Comparison of ENCODE assay signal across 41 mouse cellular contexts in genomic region chr1:89977261-89977660, GRCm38 (mm10). TPM values are rescaled to one million over a fixed set of nuclear protein-coding genes. Genes with fewer than 3 reads are reported as not detected.
"Had no signal": no experiment of that assay in that cellular context is flagged by ENCODE, and none has a peak within 500 bp of the region (broad histone marks: within the 10 kb centered on the region; RNA-seq: fewer than 3 reads in every experiment).

No protein-coding gene starts in this region.

- H3K9ac ChIP-seq: heart, embryonic 12.5 days; heart, embryonic 13.5 days; heart, embryonic 15.5 days; hindbrain, embryonic 12.5 days; hindbrain, embryonic 13.5 days; hindbrain, embryonic 14.5 days; hindbrain, embryonic 15.5 days; intestine, embryonic 15.5 days; kidney, embryonic 15.5 days had no signal

- H3K4me3 ChIP-seq: heart, embryonic 12.5 days; heart, embryonic 13.5 days; heart, embryonic 15.5 days; hindbrain, embryonic 10.5 days; hindbrain, embryonic 12.5 days; hindbrain, embryonic 13.5 days; hindbrain, embryonic 15.5 days; intestine, embryonic 15.5 days; kidney, embryonic 15.5 days; layer of hippocampus, adult 2 months; left cerebral cortex, adult 2 months had no signal

- H3K4me2 ChIP-seq: heart, embryonic 12.5 days; heart, embryonic 13.5 days; heart, embryonic 15.5 days; hindbrain, embryonic 12.5 days; hindbrain, embryonic 13.5 days; hindbrain, embryonic 14.5 days; hindbrain, embryonic 15.5 days; intestine, embryonic 15.5 days; kidney, embryonic 15.5 days had no signal

- H3K9me3 ChIP-seq: heart, embryonic 12.5 days; heart, embryonic 13.5 days; heart, embryonic 15.5 days; hindbrain, embryonic 10.5 days; hindbrain, embryonic 12.5 days; hindbrain, embryonic 13.5 days; hindbrain, embryonic 15.5 days; intestine, embryonic 15.5 days; kidney, embryonic 15.5 days had no signal

- H3K36me3 ChIP-seq: heart, embryonic 12.5 days; heart, embryonic 13.5 days; heart, embryonic 15.5 days; hindbrain, embryonic 10.5 days; hindbrain, embryonic 12.5 days; hindbrain, embryonic 13.5 days; hindbrain, embryonic 15.5 days; intestine, embryonic 15.5 days; kidney, embryonic 15.5 days had no signal

- ATAC-seq: hindbrain, embryonic 16.5 days; hindbrain, postnatal 0 days; inflammation-experienced regulatory T-cells, adult 6 months; intestine, embryonic 15.5 days; intestine, embryonic 16.5 days; intestine, postnatal 0 days had no signal

- H3K4me1 ChIP-seq: heart, embryonic 12.5 days; heart, embryonic 15.5 days; hindbrain, embryonic 12.5 days; hindbrain, embryonic 13.5 days; hindbrain, embryonic 15.5 days; intestine, embryonic 15.5 days; kidney, embryonic 15.5 days had no signal

- H3K27ac ChIP-seq: heart, embryonic 13.5 days; heart, embryonic 15.5 days; hindbrain, embryonic 10.5 days; hindbrain, embryonic 12.5 days; hindbrain, embryonic 13.5 days; hindbrain, embryonic 14.5 days; hindbrain, embryonic 15.5 days; hindbrain, postnatal 0 days; intestine, embryonic 15.5 days; kidney, embryonic 15.5 days; kidney, postnatal 0 days; layer of hippocampus, adult 2 months; left cerebral cortex, adult 2 months had no signal

- DNase-seq: heart, postnatal 10 days; heart, postnatal 14 days; heart, postnatal 36 days; heart, postnatal 4 days; kidney, adult 11 months; kidney, adult 18-20 months; kidney, adult 2 months; kidney, adult 8-10 months; kidney, adult 9 months; kidney, postnatal 10 days; kidney, postnatal 14 days; kidney, postnatal 25 days; kidney, postnatal 36 days; kidney, postnatal 4 days; layer of hippocampus, adult 9-11 months; layer of hippocampus, postnatal 36 days had no signal

- H3K27me3 ChIP-seq: heart, embryonic 15.5 days; intestine, embryonic 15.5 days had no signal

RNA-seq across cellular contexts. Expression of gene Asb18, which starts 37.2 kb away (rescaled TPM):
- total RNA-seq: hematopoietic stem cell, adult 5-6 weeks had no signal
- polyA plus RNA-seq: inflammation-experienced regulatory T-cells, adult 6 months; intestine, embryonic 14.5 days; intestine, embryonic 15.5 days; intestine, embryonic 16.5 days; intestine, postnatal 0 days; kidney, embryonic 14.5 days; kidney, embryonic 16.5 days; kidney, postnatal 0 days; large intestine, adult 2 months had no signal

RNA-seq across cellular contexts. Expression of gene Gbx2, which starts 46.3 kb away (rescaled TPM):
- total RNA-seq: heart, postnatal 10 days; heart, postnatal 14 days; heart, postnatal 36 days had no signal
- polyA plus RNA-seq: heart, embryonic 15.5 days; heart, embryonic 16.5 days; heart, postnatal 0 days; inflammation-experienced regulatory T-cells, adult 6 months; intestine, embryonic 14.5 days; kidney, adult 2 months; kidney, postnatal 0 days had no signal
